Mouse (Mus musculus): ENCODE results near the gene Blvra.

DNA sequence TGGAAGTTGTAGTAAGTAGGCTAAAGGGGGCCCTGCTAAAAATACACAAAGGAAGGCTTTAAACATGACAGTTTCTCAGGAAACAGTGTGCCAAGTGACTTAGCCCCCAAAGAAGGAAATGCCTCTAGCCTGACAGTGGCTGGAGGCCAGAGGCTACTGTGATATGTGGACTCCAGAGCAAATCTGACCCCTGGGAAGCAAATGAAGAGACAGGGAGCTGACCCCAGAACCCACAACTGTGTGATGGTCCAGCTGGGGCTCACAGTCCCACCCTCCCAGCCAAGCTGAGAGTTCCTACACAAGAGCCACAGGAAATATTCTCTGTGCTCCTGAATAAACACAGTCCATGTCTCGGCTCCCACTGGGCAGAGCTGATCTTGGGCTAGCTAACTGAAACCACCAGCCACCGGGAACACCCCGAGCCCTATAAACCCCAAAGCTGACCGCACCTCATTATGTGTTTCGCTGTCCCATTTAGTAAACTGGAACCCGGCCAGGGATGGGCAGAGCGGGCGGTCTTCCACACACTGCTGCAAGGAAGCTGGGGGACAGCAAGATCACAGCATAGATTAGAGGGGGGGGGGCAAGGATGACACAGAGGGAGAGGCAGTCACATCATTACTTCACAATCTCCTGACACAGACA lies 51.2 kb downstream of the Blvra start:
- TF ChIP-seq EP300 (IDR thresholded peaks at IDR 0.05): no peak
- TF ChIP-seq CTCF (IDR thresholded peaks at IDR 0.05): no peak
